29 mouse cellular contexts compared by ENCODE assay signal in the genomic region with DNA sequence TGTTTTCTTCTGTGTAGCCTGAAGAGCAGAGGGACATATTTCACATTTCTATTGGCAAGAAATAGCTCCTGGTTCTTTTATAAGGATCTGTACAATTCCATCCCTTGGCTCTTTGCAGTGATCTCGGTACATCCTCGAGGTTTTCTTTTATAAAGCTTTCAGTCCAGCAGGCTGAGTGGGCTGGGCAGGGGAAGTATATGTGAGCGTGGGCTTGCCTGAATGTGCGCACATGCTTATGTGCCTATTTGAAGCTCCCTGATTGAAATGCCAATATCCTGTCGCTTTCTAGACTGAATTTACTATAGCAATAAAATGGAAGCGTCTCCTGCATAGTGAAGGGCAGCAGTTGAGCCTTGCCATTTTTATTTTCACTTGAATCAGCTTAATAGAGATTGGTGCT. TPM values are rescaled to one million over a fixed set of nuclear protein-coding genes. Genes with fewer than 3 reads are reported as not detected.
DNase-seq lines count a peak whose midpoint lies in the region; ATAC-seq and TF ChIP-seq lines count a peak whose summit lies in the region.
"Had no signal": no experiment of that assay in that cellular context is flagged by ENCODE, and none has a peak within 500 bp of the region (broad histone marks: within the 10 kb centered on the region; RNA-seq: fewer than 3 reads in every experiment).

No protein-coding gene starts in this region.

- H3K4me2 ChIP-seq in hindbrain, embryonic 12.5 days (replicated peaks), result no peak overlapping the region
- H3K4me2 ChIP-seq: embryonic facial prominence, embryonic 15.5 days; forebrain, embryonic 12.5 days; heart, embryonic 15.5 days; intestine, embryonic 15.5 days; limb, embryonic 13.5 days; liver, embryonic 11.5 days; lung, embryonic 15.5 days; midbrain, embryonic 11.5 days; neural tube, embryonic 12.5 days had no signal

- intact Hi-C loops in left cerebral cortex, postnatal 25 days (cut with DNase I), result no loop called here
- intact Hi-C loops in left cerebral cortex, postnatal 10 days (cut with DNase I), result no loop called here
- intact Hi-C loops in heart, adult 2 months (cut with DNase I), result no loop called here

- no peak overlapping the region for H3K4me3 ChIP-seq in hindbrain, embryonic 12.5 days
- H3K4me3 ChIP-seq in heart, adult 2 months, result no peak overlapping the region
- H3K4me3 ChIP-seq: embryonic facial prominence, embryonic 10.5 days; embryonic facial prominence, embryonic 15.5 days; forebrain, embryonic 12.5 days; heart, embryonic 15.5 days; intestine, embryonic 15.5 days; left cerebral cortex, adult 2 months; limb, embryonic 13.5 days; lung, embryonic 15.5 days; neural tube, embryonic 12.5 days had no signal

- H3K4me1 ChIP-seq in hindbrain, embryonic 12.5 days, result no peaks in the 10 kb centered on the region
- H3K4me1 ChIP-seq in heart, adult 2 months (ENCODE audit: control insufficient read depth, insufficient read depth, low read length), result no peaks in the 10 kb centered on the region
- H3K4me1 ChIP-seq: embryonic facial prominence, embryonic 10.5 days; embryonic facial prominence, embryonic 15.5 days; forebrain, embryonic 12.5 days; heart, embryonic 15.5 days; intestine, embryonic 15.5 days; limb, embryonic 13.5 days; lung, embryonic 15.5 days; neural tube, embryonic 12.5 days had no signal

- TF ChIP-seq POLR2A in heart, adult 2 months (IDR thresholded peaks at IDR 0.05; ENCODE audit: insufficient read depth, low read depth, low read length), result no peak

- TF ChIP-seq EP300 in heart, adult 2 months (IDR thresholded peaks at IDR 0.05; ENCODE audit: insufficient read depth, low read depth, low read length), result no peak

- no peaks in the 10 kb centered on the region for H3K9me3 ChIP-seq in hindbrain, embryonic 12.5 days (replicated peaks)
- H3K9me3 ChIP-seq: embryonic facial prominence, embryonic 10.5 days; embryonic facial prominence, embryonic 15.5 days; forebrain, embryonic 12.5 days; heart, embryonic 15.5 days; intestine, embryonic 15.5 days; limb, embryonic 13.5 days; lung, embryonic 15.5 days; neural tube, embryonic 12.5 days had no signal

- 80% methylated on average over 6 of the region's 6 CpGs for WGBS in hindbrain, embryonic 12.5 days
- WGBS in heart, adult 2 months, result 72% methylated on average over 6 of the region's 6 CpGs

- no peak overlapping the region for H3K9ac ChIP-seq in hindbrain, embryonic 12.5 days
- H3K9ac ChIP-seq in heart, adult 2 months (ENCODE audit: low read depth, low read length), result no peak overlapping the region
- H3K9ac ChIP-seq: embryonic facial prominence, embryonic 15.5 days; forebrain, embryonic 12.5 days; forebrain, postnatal 0 days; heart, embryonic 15.5 days; intestine, embryonic 15.5 days; limb, embryonic 13.5 days; lung, embryonic 15.5 days; neural tube, embryonic 12.5 days had no signal

- ATAC-seq in hindbrain, embryonic 12.5 days (ENCODE audit: low FRiP score), result no peak
- ATAC-seq: forebrain, postnatal 0 days; hindbrain, postnatal 0 days; intestine, embryonic 15.5 days; midbrain, embryonic 16.5 days had no signal

- no peaks in the 10 kb centered on the region for H3K36me3 ChIP-seq in hindbrain, embryonic 12.5 days
- H3K36me3 ChIP-seq in heart, adult 2 months (ENCODE audit: control insufficient read depth, insufficient read depth, low read length), result no peaks in the 10 kb centered on the region
- H3K36me3 ChIP-seq: embryonic facial prominence, embryonic 10.5 days; embryonic facial prominence, embryonic 15.5 days; forebrain, embryonic 12.5 days; heart, embryonic 15.5 days; intestine, embryonic 15.5 days; limb, embryonic 13.5 days; lung, embryonic 15.5 days; neural tube, embryonic 12.5 days had no signal

- DNase-seq in left cerebral cortex, postnatal 25 days (ENCODE audit: low spot score in 2 of 2), result peak; percentile 15 to 80
- DNase-seq in left cerebral cortex, postnatal 10 days (ENCODE audit: extremely low spot score in 1 of 2, low spot score in 2 of 2), result no peak
- peak; percentile 50 for DNase-seq in brain, adult 2 months (ENCODE audit: low read depth, low spot score)
- peak; percentile 20 to 35 for DNase-seq in frontal cortex, adult 2 months (ENCODE audit: extremely low spot score in 1 of 2, low spot score in 1 of 2)
- peak; percentile 19 for DNase-seq in right cerebral cortex, postnatal 25 days
- DNase-seq in heart, adult 2 months, result no peak
- DNase-seq: adrenal gland, adult 2 months; adrenal gland, postnatal 36 days; B cell, adult 2 months; cerebellum, adult 2 months; cerebellum, postnatal 25 days; forebrain, postnatal 0 days; spleen, adult 18-20 months; thymus, adult 18-20 months; thymus, postnatal 25 days had no signal

- no peaks in the 10 kb centered on the region for H3K79me2 ChIP-seq in heart, adult 2 months (replicated peaks; ENCODE audit: control insufficient read depth, insufficient read depth, low read length)

- H3K27ac ChIP-seq in hindbrain, embryonic 12.5 days, result no peak overlapping the region
- H3K27ac ChIP-seq in heart, adult 2 months, result no peak overlapping the region
- H3K27ac ChIP-seq: embryonic facial prominence, embryonic 10.5 days; embryonic facial prominence, embryonic 15.5 days; forebrain, embryonic 12.5 days; heart, embryonic 15.5 days; hindbrain, postnatal 0 days; intestine, embryonic 15.5 days; limb, embryonic 13.5 days; lung, embryonic 15.5 days; neural tube, embryonic 12.5 days had no signal

- H3K27me3 ChIP-seq in hindbrain, embryonic 12.5 days, result no peaks in the 10 kb centered on the region
- no peaks in the 10 kb centered on the region for H3K27me3 ChIP-seq in heart, adult 2 months (ENCODE audit: control insufficient read depth, insufficient read depth, low read length)
- H3K27me3 ChIP-seq: embryonic facial prominence, embryonic 15.5 days; forebrain, embryonic 12.5 days; heart, embryonic 15.5 days; intestine, embryonic 15.5 days; limb, embryonic 13.5 days; lung, embryonic 15.5 days; neural tube, embryonic 12.5 days had no signal

- TF ChIP-seq CTCF in heart, adult 2 months (IDR thresholded peaks at IDR 0.05), result no peak

RNA-seq across cellular contexts. Expression of gene Yae1d1, which starts 20.1 kb away (rescaled TPM):
- 10 to 100 TPM; 26.0 TPM for total RNA-seq in left cerebral cortex, postnatal 25 days (2021)
- 10 to 100 TPM; 30.6 to 32.5 TPM for total RNA-seq in left cerebral cortex, postnatal 10 days (2021)
- polyA plus RNA-seq in frontal cortex, adult 2 months (2012; rRNA removed), result 24.8 and 28.1 TPM in 2 replicates
- 79.5 and 81.6 TPM in 2 replicates for polyA plus RNA-seq in hindbrain, embryonic 12.5 days (2016; fragmentation: Nextera tagmentation; extraction: Ambion mirVana)
- total RNA-seq in heart, adult 2 months (2021), result 10 to 100 TPM; 36.2 to 37.6 TPM
- 39.0 and 69.1 TPM in 2 replicates for polyA plus RNA-seq in heart, adult 2 months (2012; rRNA removed)

Comparison
In these comparisons a context has a peak if more than half of its experiments do, and no peak if none do; other contexts are left out.
1. DNase-seq: peak in left cerebral cortex, postnatal 25 days (2 of 2), brain, adult 2 months (single experiment), frontal cortex, adult 2 months (2 of 2) and right cerebral cortex, postnatal 25 days (single experiment); none in left cerebral cortex, postnatal 10 days (0 of 2) and heart, adult 2 months (0 of 2).